Mouse (Mus musculus) spleen, adult 2 months (tissue): ENCODE data around the gene Zfp821.

Source experiments
- CTCF ChIP-seq: fragments of 200-500 bp; IDR thresholded peaks from 2 replicates; pipeline ENCODE4 v1.5.1; 2011; ENCODE audit warnings: mild to moderate bottlenecking, inconsistent platforms; ENCODE audit not compliant: insufficient read depth, insufficient read length, insufficient replicate concordance; ENCODE audit errors: extremely low read depth
- POLR2A ChIP-seq: fragments of 200-500 bp; IDR thresholded peaks from 2 replicates; pipeline ENCODE4 v1.6.1; 2011; ENCODE audit warnings: low read depth, low read length, inconsistent platforms

DNA sequence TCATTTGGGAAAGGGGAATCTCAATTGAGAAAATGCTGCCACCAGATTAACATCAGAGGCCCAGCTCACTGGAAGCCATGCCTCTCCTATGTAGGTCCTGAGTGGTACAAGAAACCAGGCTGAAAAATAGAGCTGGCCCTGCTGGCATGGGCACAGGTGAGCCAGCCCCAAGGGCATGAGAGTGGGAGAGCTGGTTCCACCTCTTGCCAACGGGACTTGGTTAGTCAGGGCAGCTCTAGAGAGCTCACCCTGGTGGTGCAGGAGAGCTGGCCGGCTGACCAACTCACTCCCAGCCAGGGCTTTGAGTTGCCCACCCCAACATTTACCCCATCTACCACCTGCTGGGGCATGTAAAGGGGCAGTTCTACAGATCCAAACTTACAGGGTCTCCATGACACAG lies 31.8 kb upstream of the Zfp821 start:
- TF ChIP-seq CTCF (no peak), POLR2A (no peak)
